Mouse (Mus musculus) stomach, postnatal 0 days (tissue): ENCODE results near the gene Tomm7. TPM values are rescaled to one million over a fixed set of nuclear protein-coding genes. Genes with fewer than 3 reads are reported as not detected.
"Not testable (repeated sequence)": the region's sequence is repeated elsewhere in the genome, so short reads cannot be mapped to it uniquely, and the experiment has no call there.

Experiments used
- ATAC-seq: fragments of 200-750 bp; cut with Nextera tagmentation; 2 replicates; pipeline ENCODE4 v1.8.0; 2017; ENCODE audit not compliant: low FRiP score, low TSS enrichment
- DNase-seq: peaks from one replicate; pipeline ENCODE4 v3.0.0-alpha.2; 2016; ENCODE audit warnings: low spot score
- H3K27ac ChIP-seq: fragments of 300-500 bp; sonication (generic); replicated peaks from 2 replicates; pipeline ENCODE4 v1.5.1; 2014; ENCODE audit warnings: mild to moderate bottlenecking, control low read depth
- H3K27me3 ChIP-seq: fragments of 300-500 bp; sonication (generic); 2 replicates; pipeline ENCODE4 v1.6.1; 2014; ENCODE audit warnings: low read length; ENCODE audit not compliant: control insufficient read depth, insufficient read depth
- H3K36me3 ChIP-seq: fragments of 300-500 bp; sonication (generic); 2 replicates; pipeline ENCODE4 v1.6.1; 2014; ENCODE audit warnings: low read length, mixed read lengths; ENCODE audit not compliant: control insufficient read depth, insufficient read depth
- H3K4me1 ChIP-seq: fragments of 300-500 bp; sonication (generic); replicated peaks from 2 replicates; pipeline ENCODE4 v1.6.1; 2014; ENCODE audit warnings: antibody characterized with exemption; ENCODE audit not compliant: control insufficient read depth, insufficient read depth
- H3K4me2 ChIP-seq: fragments of 300-500 bp; sonication (generic); replicated peaks from 2 replicates; pipeline ENCODE4 v1.6.1; 2014; ENCODE audit warnings: low read depth, mild to moderate bottlenecking, control low read depth, moderate library complexity
- H3K4me3 ChIP-seq: fragments of 300-500 bp; sonication (generic); 2 replicates; pipeline ENCODE4 v1.5.1; 2014; ENCODE audit warnings: low read depth, low read length, control low read depth
- H3K9ac ChIP-seq: fragments of 300-500 bp; sonication (generic); 2 replicates; pipeline ENCODE4 v1.6.1; 2014; ENCODE audit warnings: mild to moderate bottlenecking, low read length, control low read depth, mixed read lengths
- H3K9me3 ChIP-seq: fragments of 300-500 bp; sonication (generic); 2 replicates; pipeline ENCODE4 v1.6.1; 2016; ENCODE audit warnings: low read length; ENCODE audit not compliant: control insufficient read depth
- CTCF ChIP-seq: IDR thresholded peaks from 2 replicates; pipeline ENCODE4 v1.5.1; 2016; ENCODE audit warnings: antibody characterized with exemption, low read depth, mild to moderate bottlenecking, moderate library complexity
- EP300 ChIP-seq: optimal IDR thresholded peaks from 2 replicates; pipeline ENCODE3; 2016; ENCODE audit warnings: antibody characterized with exemption
- WGBS: fragments of 180-500 bp; shearing (Covaris S2); extraction: QIAGEN DNeasy Blood & Tissue Kit; methylation state at CpG from one replicate; pipeline ENCODE4 v1.1.7; 2014; 5-methylcytosine and 5-hydroxymethylcytosine counted together
- polyA plus RNA-seq: library from polyadenylated mRNA; unstranded; fragments of >200 nt; fragmentation: Nextera tagmentation; extraction: Ambion mirVana; gene quantifications from 2 replicates; pipeline ENCODE4 v1.2.1, GENCODE M21; 2015

The Tomm7 gene
- polyA plus RNA-seq, 1 experiment from 2014 or later: 117 TPM

DNA sequence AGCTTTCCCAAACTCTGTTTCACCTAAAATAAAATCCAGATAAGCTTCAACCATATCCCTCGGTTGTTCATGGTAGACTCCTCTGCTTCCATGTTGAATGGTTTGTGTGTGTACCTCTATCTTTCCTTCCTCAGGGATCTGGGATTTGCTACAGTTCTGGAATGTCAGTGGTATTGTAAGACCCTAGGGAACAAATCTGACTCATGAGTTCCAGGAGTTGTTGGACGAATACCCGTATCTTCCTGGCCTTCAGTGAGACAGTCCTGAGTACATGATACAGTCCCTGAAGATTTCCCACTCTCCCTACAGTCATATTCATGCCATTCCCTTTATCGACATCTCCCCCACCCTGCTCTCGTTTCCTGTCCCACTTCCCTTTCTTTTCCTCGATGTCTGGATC, 28.6 kb upstream of the Tomm7 start:
- DNase-seq: no peak
- no peak overlapping the region for H3K27ac ChIP-seq
- no peak overlapping the region for H3K4me3 ChIP-seq
- WGBS: 78% methylated on average over 6 of the region's 6 CpGs
- no peaks in the 10 kb centered on the region for H3K27me3 ChIP-seq
- no peak overlapping the region for H3K9ac ChIP-seq
- H3K4me1 ChIP-seq: no peaks in the 10 kb centered on the region
- H3K36me3 ChIP-seq: no peaks in the 10 kb centered on the region
- TF ChIP-seq EP300 (no peak), CTCF (no peak)
- H3K9me3 ChIP-seq: no peaks in the 10 kb centered on the region
- no peak for ATAC-seq
- H3K4me2 ChIP-seq: no peak overlapping the region

DNA sequence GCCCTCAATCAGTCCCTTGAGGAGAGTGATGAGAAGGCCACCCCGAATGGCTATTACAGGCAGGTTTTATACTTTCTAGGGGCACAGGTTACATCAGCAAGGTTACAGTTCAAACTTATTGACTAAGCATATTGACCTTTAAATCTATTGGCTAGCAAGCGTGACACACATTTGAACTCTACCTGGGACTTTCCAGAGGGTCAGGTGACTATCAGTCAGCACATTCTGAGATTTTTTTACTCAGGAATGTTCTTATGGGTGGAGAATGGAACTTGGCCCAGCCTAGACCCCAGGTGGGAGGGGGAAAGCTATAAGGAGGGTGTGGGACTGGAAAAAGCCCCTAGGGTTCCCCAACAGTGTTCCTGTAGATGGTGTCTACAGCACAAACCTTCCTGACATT, 27.4 kb upstream of the Tomm7 start:
- not testable (repeated sequence) for H3K27ac ChIP-seq, H3K36me3 ChIP-seq, H3K4me1 ChIP-seq, H3K9ac ChIP-seq, H3K27me3 ChIP-seq, H3K9me3 ChIP-seq, H3K4me2 ChIP-seq, H3K4me3 ChIP-seq, ATAC-seq, DNase-seq
- 74% methylated on average over 2 of the region's 2 CpGs for WGBS

DNA sequence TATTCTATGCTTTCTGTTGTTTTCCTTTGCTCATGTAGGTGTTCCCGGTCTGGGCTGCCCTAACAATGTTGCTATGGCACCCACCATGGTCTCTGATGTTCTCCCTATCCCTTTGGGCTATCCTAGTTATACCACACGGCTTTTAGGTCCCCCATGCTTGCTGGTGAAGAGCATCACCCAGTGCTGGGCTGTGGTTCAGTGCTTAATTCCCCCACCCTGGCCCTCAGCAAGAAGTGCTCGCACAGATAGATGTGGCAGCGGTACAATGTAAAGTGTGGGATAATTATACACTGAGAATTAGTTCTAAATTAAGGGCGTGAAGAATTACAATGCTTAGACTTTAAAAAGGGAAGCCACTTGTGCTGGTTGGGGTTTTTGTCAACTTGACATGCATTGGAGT, 22.0 kb upstream of the Tomm7 start:
- H3K4me2 ChIP-seq: no peak overlapping the region

DNA sequence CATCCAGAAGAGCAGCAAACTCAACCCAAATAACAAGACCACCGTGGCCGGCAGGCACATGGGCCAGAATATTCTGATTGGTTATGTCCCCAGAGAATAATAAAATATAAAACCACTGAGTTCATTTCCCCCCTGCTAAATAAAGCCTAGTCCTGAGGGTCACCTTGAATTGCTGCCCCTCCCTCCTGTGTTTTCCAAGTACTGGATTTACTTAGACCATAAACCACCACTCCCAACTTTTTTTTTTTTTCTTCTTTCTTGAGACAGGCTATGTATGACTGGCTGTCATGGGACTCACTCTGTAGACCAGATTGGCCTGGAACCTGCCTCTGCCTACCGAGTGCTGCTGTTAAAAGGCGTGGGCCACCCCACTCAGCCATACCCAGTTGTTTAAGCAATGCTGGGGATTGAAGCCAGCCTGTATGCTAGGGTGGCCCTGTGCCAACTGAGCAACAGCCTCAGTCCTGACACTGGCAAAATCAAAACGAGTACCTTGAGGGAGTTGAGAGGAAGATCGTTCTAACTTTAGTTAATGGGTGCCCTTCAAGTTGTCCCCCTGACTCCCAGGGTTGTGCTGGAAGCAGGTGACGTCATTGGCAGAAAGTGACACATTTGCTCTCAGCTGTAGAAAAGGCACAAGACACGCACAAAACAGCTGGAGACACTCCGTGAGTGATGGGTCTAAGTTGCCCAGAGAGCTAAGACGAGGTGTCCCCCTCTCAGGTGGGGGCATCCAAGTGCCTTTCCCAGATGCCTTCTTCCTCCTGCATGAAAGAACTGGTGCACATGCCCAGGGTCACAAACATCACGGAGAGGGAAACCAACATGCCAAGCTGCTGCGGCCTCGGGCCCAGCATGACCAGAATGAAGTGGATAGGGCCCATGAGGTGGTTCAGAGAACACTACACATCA, 20.3 kb upstream of the Tomm7 start:
- H3K9me3 ChIP-seq: no peaks in the 10 kb centered on the region
- no peak overlapping the region for H3K4me2 ChIP-seq
- H3K4me1 ChIP-seq: no peaks in the 10 kb centered on the region
- H3K27me3 ChIP-seq: no peaks in the 10 kb centered on the region
- TF ChIP-seq EP300 (no peak), CTCF (no peak)
- H3K27ac ChIP-seq: peak overlapping the region; percentile 86
- DNase-seq: peak; percentile 74
- H3K4me3 ChIP-seq: no peak overlapping the region
- 73% methylated on average over 13 of the region's 13 CpGs for WGBS
- no peaks in the 10 kb centered on the region for H3K36me3 ChIP-seq
- peak; percentile 95 for ATAC-seq
- H3K9ac ChIP-seq: no peak overlapping the region

More for the DNA sequence above, 22.0 kb upstream of the Tomm7 start:
- no peaks in the 10 kb centered on the region for H3K36me3 ChIP-seq
- H3K9ac ChIP-seq: no peak overlapping the region
- DNase-seq (no peak), ATAC-seq (no peak)
- 90% methylated on average over 5 of the region's 5 CpGs for WGBS
- no peaks in the 10 kb centered on the region for H3K27me3 ChIP-seq
- no peak overlapping the region for H3K4me3 ChIP-seq
- H3K27ac ChIP-seq: no peak overlapping the region
- TF ChIP-seq EP300 (no peak), CTCF (no peak)
- no peaks in the 10 kb centered on the region for H3K4me1 ChIP-seq
- H3K9me3 ChIP-seq: no peaks in the 10 kb centered on the region

DNA sequence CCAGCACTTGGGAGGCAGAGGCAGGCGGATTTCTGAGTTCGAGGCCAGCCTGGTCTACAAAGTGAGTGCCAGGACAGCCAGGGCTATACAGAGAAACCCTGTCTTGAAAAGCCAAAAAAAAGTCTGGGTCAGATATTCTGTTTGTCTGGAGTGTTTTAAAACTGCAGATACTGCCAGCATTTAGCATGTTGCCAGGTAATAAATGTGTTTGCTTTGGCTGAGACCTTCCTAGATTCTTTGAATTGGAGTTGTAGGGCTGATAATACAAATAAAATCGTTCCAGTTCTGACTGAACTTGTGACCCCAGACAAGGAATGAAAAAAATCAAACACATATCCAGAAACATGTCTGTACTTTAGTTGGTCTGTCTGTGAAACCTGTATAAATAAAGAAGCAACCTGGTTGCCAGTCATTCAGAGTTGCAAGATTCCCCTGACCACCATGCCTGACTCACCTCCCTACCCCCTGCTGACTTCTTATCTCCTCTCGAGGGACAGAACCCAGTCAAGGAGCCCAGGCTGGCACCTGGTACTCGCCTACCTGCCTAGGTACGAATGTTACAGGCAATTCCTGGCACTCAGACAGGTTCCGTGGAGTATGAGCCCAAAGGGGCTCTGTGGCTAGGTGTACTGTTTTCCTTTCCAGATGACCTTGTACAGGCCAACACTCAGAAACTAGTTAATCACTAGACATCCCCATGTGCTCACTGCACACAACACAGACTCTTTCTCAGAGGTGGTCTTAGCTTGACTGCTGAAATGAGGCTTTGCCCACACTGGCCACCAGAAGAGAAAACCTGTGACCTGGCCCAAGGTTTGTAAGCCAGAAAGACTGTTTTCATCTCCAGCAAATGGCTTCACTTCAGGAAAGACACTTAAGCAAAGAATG, 19.4 kb upstream of the Tomm7 start:
- Histone ChIP-seq H3K36me3 (no peaks in the 10 kb centered on the region), H3K9ac (no peak overlapping the region), H3K27ac (peak overlapping the region; percentile 86), H3K4me1 (no peaks in the 10 kb centered on the region), H3K4me3 (no peak overlapping the region), H3K27me3 (no peaks in the 10 kb centered on the region), H3K9me3 (no peaks in the 10 kb centered on the region), H3K4me2 (no peak overlapping the region)
- WGBS: 59% methylated on average over 7 of the region's 7 CpGs
- DNase-seq: peak; percentile 73
- peak; percentile 73 for ATAC-seq
- TF ChIP-seq CTCF (no peak), EP300 (no peak)
